Mouse (Mus musculus) yolk sac, embryonic 10.5 days (tissue): ENCODE measurements at regions not wholly inside any gene's neighbourhood (a gene's known extent, or its start where the extent isn't known, plus 50 kb on each side); places are given as distances from the start of the nearest gene placed in this dataset.

ENCODE experiments used
- DNase-seq: peaks from one replicate; pipeline ENCODE4 v3.0.0-alpha.2; 2017; ENCODE audit warnings: low spot score

- no peak for DNase-seq
Observed at GRCm38 (mm10) chr5:73928691-73929090, 139.5 kb downstream of the Usp46 start.

GRCm38 (mm10) chr5:73930205-73930604 is 138.0 kb downstream of the Usp46 start:
- DNase-seq, result no peak

- DNase-seq, result peak; percentile 12
Observed at GRCm38 (mm10) chr5:73937799-73938198, 130.4 kb downstream of the Usp46 start.

GRCm38 (mm10) chr5:73938450-73938849 is 129.8 kb downstream of the Usp46 start:
- no peak for DNase-seq

GRCm38 (mm10) chr5:73942950-73943349 is 125.3 kb downstream of the Usp46 start:
- DNase-seq, result no peak

- DNase-seq, result no peak
Observed at GRCm38 (mm10) chr5:73945671-73946070, 122.6 kb downstream of the Usp46 start.

GRCm38 (mm10) chr5:73946164-73946563 is 122.1 kb downstream of the Usp46 start:
- no peak for DNase-seq

GRCm38 (mm10) chr5:73948031-73948899 is 120.0 kb downstream of the Usp46 start:
- no peak for DNase-seq
